In genomic region chr5:113734376-113734775, GRCm38 (mm10) we compare ENCODE assay signal across 15 mouse cellular contexts. TPM values are rescaled to one million over a fixed set of nuclear protein-coding genes. Genes with fewer than 3 reads are reported as not detected.
DNase-seq lines count a peak whose midpoint lies in the region; ATAC-seq and TF ChIP-seq lines count a peak whose summit lies in the region.
"Had no signal": no experiment of that assay in that cellular context is flagged by ENCODE, and none has a peak within 500 bp of the region (broad histone marks: within the 10 kb centered on the region; RNA-seq: fewer than 3 reads in every experiment).

No protein-coding gene starts in this region.

- no peak overlapping the region for H3K9ac ChIP-seq in kidney, embryonic 14.5 days (ENCODE audit: low read depth, low read length)
- H3K9ac ChIP-seq: embryonic facial prominence, embryonic 12.5 days had no signal

- no peaks in the 10 kb centered on the region for H3K27me3 ChIP-seq in cerebellum, adult 2 months (ENCODE audit: control insufficient read depth, insufficient read depth, low read length)
- no peaks in the 10 kb centered on the region for H3K27me3 ChIP-seq in kidney, embryonic 14.5 days (ENCODE audit: control insufficient read depth, insufficient read depth, low read length)
- H3K27me3 ChIP-seq in limb, embryonic 10.5 days (ENCODE audit: low read depth, poor library complexity, severe bottlenecking), result no peaks in the 10 kb centered on the region
- H3K27me3 ChIP-seq: embryonic facial prominence, embryonic 12.5 days had no signal

- DNase-seq in cerebellum, adult 2 months, result no peak
- DNase-seq in kidney, postnatal 4 days, result peak; percentile 24 to 46
- no peak for DNase-seq in limb, embryonic 10.5 days (ENCODE audit: low spot score)
- peak; percentile 27 for DNase-seq in retina, embryonic 14.5 days (ENCODE audit: low spot score)
- DNase-seq in frontal cortex, adult 2 months (ENCODE audit: extremely low spot score in 1 of 2, low spot score in 1 of 2), result no peak
- no peak for DNase-seq in embryo, embryonic 10.5 days (ENCODE audit: low spot score)
- DNase-seq: adrenal gland, postnatal 25 days; cerebellum, adult 11 months; heart, adult 11 months; heart, postnatal 36 days; kidney, postnatal 14 days had no signal

- TF ChIP-seq CTCF in cerebellum, adult 2 months (IDR thresholded peaks at IDR 0.05; ENCODE audit: borderline replicate concordance, insufficient read depth, low read depth, low read length), result no peak

- no peak overlapping the region for H3K4me2 ChIP-seq in kidney, embryonic 14.5 days (replicated peaks; ENCODE audit: low read depth, low read length)

- no peak for ATAC-seq in cerebellum, adult (ENCODE audit: insufficient number of reproducible peaks, low FRiP score, low TSS enrichment)
- no peak for ATAC-seq in kidney, embryonic 14.5 days (ENCODE audit: low FRiP score, low TSS enrichment)

- H3K4me1 ChIP-seq in cerebellum, adult 2 months (ENCODE audit: control insufficient read depth, insufficient read depth, low read length), result peaks cover 25% of the 10 kb centered on the region
- peaks cover 7% of the 10 kb centered on the region for H3K4me1 ChIP-seq in kidney, embryonic 14.5 days (ENCODE audit: control insufficient read depth, insufficient read depth, low read length)
- H3K4me1 ChIP-seq in limb, embryonic 10.5 days, result peaks cover 39% of the 10 kb centered on the region

- no peak overlapping the region for H3K4me3 ChIP-seq in cerebellum, adult 2 months (replicated peaks; ENCODE audit: insufficient read depth, low read depth, low read length)
- H3K4me3 ChIP-seq in kidney, embryonic 14.5 days (ENCODE audit: low read length), result no peak overlapping the region
- no peak overlapping the region for H3K4me3 ChIP-seq in limb, embryonic 10.5 days

- peaks cover 14% of the 10 kb centered on the region for H3K36me3 ChIP-seq in kidney, embryonic 14.5 days (ENCODE audit: control insufficient read depth, insufficient read depth, low read length)
- H3K36me3 ChIP-seq in limb, embryonic 10.5 days, result peaks cover 18% of the 10 kb centered on the region

- no peak for TF ChIP-seq POLR2A in cerebellum, adult 2 months (IDR thresholded peaks at IDR 0.05; ENCODE audit: borderline replicate concordance, insufficient read depth, low read length)

- whole genome bisulfite sequencing in cerebellum, adult 2 months, result 71% methylated on average over 5 of the region's 5 CpGs
- 77% methylated on average over 5 of the region's 5 CpGs for WGBS in kidney, embryonic 14.5 days
- 70% methylated on average over 5 of the region's 5 CpGs for WGBS in limb, embryonic 10.5 days

- peak overlapping the region; percentile 67; the same call in 1 of the 2 replicates for H3K27ac ChIP-seq in cerebellum, adult 2 months (ENCODE audit: insufficient read depth, low read length)
- H3K27ac ChIP-seq in kidney, embryonic 14.5 days (ENCODE audit: low read depth, low read length), result no peak overlapping the region
- H3K27ac ChIP-seq in limb, embryonic 10.5 days, result peak overlapping the region; percentile 96; the same call in 1 of the 2 replicates

- H3K9me3 ChIP-seq in kidney, embryonic 14.5 days (ENCODE audit: control insufficient read depth, low read length), result no peaks in the 10 kb centered on the region
- no peaks in the 10 kb centered on the region for H3K9me3 ChIP-seq in limb, embryonic 10.5 days (replicated peaks)
- H3K9me3 ChIP-seq: embryonic facial prominence, embryonic 12.5 days had no signal

RNA-seq across cellular contexts. Expression of gene Ficd, which starts 1.2 kb away (rescaled TPM):
- 15.3 and 16.1 TPM in 2 replicates for polyA plus RNA-seq in cerebellum, adult 2 months (2012; rRNA removed)
- polyA plus RNA-seq in kidney, embryonic 14.5 days (2014; fragmentation: Nextera tagmentation; extraction: Ambion mirVana), result 2.2 and 4.3 TPM in 2 replicates
- 3.3 and 3.4 TPM in 2 replicates for polyA plus RNA-seq in limb, embryonic 10.5 days (2016; fragmentation: Nextera tagmentation; extraction: Ambion mirVana)
- 9.4 and 9.5 TPM in 2 replicates for polyA plus RNA-seq in frontal cortex, adult 2 months (2012; rRNA removed)

RNA-seq across cellular contexts. Expression of gene 1700069L16Rik, which starts 9.8 kb away (rescaled TPM):
- polyA plus RNA-seq in cerebellum, adult 2 months (2012; rRNA removed), result 0.29 and 0.39 TPM in 2 replicates
- not detected in 2 replicates for polyA plus RNA-seq in kidney, embryonic 14.5 days (2014; fragmentation: Nextera tagmentation; extraction: Ambion mirVana)
- not detected in 2 replicates for polyA plus RNA-seq in limb, embryonic 10.5 days (2016; fragmentation: Nextera tagmentation; extraction: Ambion mirVana)
- not detected in 2 replicates for polyA plus RNA-seq in frontal cortex, adult 2 months (2012; rRNA removed)
- polyA plus RNA-seq: embryonic facial prominence, embryonic 12.5 days; lung, embryonic 16.5 days had no signal

RNA-seq across cellular contexts. Expression of gene Sart3, which starts 37.9 kb away (rescaled TPM):
- polyA plus RNA-seq in cerebellum, adult 2 months (2012; rRNA removed), result 43.5 and 47.5 TPM in 2 replicates
- polyA plus RNA-seq in kidney, embryonic 14.5 days (2014; fragmentation: Nextera tagmentation; extraction: Ambion mirVana), result 30.0 and 53.0 TPM in 2 replicates
- 90.9 and 100 TPM in 2 replicates for polyA plus RNA-seq in limb, embryonic 10.5 days (2016; fragmentation: Nextera tagmentation; extraction: Ambion mirVana)
- polyA plus RNA-seq in frontal cortex, adult 2 months (2012; rRNA removed), result 39.0 and 44.1 TPM in 2 replicates

RNA-seq across cellular contexts. Expression of gene Iscu, which starts 38.2 kb away (rescaled TPM):
- polyA plus RNA-seq in cerebellum, adult 2 months (2012; rRNA removed), result 302 and 362 TPM in 2 replicates
- polyA plus RNA-seq in kidney, embryonic 14.5 days (2014; fragmentation: Nextera tagmentation; extraction: Ambion mirVana), result 106 and 129 TPM in 2 replicates
- 106 and 112 TPM in 2 replicates for polyA plus RNA-seq in limb, embryonic 10.5 days (2016; fragmentation: Nextera tagmentation; extraction: Ambion mirVana)
- polyA plus RNA-seq in frontal cortex, adult 2 months (2012; rRNA removed), result 202 and 208 TPM in 2 replicates

Comparison
In these comparisons a context has a peak if more than half of its experiments do, and no peak if none do; other contexts are left out.
1. DNase-seq: peak in kidney, postnatal 4 days (2 of 2) and retina, embryonic 14.5 days (single experiment); none in cerebellum, adult 2 months (0 of 2), limb, embryonic 10.5 days (single experiment), frontal cortex, adult 2 months (0 of 2) and embryo, embryonic 10.5 days (single experiment).